Mouse (Mus musculus) layer of hippocampus, postnatal 10 days (tissue): ENCODE results near the gene Trnp1. TPM values are rescaled to one million over a fixed set of nuclear protein-coding genes. Genes with fewer than 3 reads are reported as not detected.

Source experiments
- DNase-seq, 2 experiments: peaks; one replicate each; pipeline ENCODE4 v3.0.0; 2021; ENCODE audit warnings: low spot score in 2 of 2
- total RNA-seq, 2 experiments: library from RNA; stranded (reverse); gene quantifications; 2 replicates each; pipeline ENCODE4 v1.2.3; 2021

The Trnp1 gene
- total RNA-seq, 2 experiments from 2014 or later, result 129 to 130 TPM

DNA sequence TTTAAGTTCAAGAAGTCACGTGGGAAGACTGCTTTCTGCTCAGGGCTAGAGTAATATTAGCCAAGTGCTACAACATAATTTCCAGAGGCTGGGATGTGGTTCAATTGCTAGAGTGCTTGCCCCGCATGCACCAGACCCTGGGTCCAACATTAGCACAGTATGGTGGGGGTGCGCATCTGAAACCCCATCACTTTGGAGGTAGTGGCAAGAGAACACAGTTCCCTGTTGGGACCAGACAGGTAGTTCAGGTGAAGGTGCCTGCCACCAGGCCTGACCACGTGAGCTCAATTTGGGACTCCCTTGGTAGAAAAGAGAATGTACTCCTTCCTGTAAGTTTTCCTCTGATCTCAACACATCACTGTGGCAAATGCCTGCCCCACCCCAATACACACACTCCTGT lies 3.5 kb downstream of the Trnp1 start:
- no peak for DNase-seq

DNA sequence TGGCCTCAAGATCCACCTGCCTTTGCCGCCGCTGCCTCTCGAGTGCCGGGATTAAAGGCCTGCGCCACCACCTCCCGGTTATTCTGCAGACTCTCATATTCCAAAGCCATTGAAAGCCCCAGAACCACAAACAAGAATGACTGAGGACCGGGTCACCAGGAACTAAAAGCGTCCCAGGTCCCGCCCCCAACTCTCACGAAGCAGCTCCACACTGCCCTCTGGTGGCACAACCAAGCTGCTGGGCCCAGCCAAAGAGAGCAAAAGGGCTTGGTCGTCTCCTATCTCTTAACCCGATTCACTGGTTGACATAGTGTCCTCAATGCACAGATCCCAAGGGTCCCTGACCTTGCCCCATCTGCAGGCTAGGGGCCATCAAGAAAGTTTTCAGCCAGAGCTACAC lies 3.9 kb downstream of the Trnp1 start:
- DNase-seq, result peak; percentile 92 to 93

DNA sequence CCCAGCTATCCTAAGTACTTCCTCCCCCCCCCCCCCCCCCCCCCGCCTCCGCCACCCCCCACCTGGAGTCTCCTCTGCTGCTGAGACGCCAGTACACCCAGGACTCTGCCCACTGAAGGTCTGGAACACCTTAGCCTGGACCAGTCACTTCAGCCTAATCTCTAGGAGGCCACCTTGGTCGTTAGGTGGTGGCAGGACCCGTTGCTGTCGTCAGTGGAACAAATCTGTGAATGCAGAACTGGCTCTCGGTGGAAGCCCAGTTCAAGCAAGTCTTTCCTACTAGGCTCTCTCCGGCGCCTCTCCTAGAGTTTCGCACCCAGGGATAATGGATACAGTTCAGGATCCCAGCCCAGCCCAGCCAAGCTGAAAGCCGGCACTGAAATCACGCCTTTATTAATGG lies 4.5 kb downstream of the Trnp1 start:
- DNase-seq, result no peak

DNA sequence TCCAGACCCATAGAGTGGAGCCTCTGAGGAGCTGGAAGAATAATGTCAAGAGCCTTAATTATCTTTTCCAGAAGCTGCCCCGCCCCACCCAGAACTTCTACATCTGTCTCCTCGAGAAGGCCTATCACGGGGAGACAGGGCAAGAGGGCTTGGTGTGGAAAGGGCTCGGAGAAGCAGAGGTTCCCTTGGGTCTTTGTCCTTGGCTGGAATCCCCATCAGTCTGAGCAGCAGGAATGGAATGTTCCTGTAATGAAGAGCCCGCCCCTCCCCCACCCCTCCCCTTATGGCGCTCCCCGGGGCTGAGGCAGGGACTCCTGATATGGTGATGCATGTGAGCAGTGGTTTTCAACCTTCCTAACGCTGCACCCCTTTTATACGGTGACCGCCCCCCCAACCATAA lies 6.5 kb downstream of the Trnp1 start:
- no peak for DNase-seq

DNA sequence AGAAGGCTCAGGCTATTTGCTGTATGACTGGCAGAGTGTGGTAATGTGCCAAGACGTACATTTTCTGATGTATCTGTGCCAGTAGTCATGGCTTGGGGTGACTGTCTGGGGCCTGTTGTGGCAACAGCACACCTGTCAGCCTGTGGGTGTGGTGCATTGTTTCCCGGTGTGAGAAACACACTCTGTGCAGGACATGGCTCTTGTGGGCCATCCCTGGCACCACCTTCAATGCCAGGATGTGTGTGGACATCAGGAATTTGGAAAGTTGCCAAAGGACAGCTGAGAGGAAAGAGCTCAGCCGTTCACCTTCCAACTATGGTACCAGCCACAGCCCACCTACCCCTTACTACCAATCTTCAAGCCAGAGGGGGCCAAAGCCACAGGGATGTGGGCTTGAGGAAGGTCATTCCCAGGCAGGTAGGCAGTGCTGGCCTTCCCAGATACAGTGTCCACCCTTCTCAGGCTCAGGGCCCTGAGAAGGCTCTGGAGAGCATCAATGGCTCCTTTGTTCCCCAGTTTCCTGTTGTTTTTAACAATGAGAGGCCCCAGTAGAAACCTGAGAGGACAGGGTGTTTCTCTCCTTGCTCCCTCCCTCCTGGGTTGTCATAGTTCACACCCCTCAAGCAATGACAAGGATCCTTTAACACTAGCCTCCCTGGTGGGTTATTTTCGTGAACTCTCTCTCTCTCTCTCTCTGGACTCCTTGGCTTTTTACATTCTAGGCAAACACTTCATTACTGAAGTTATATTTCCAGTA lies 8.7 kb downstream of the Trnp1 start:
- DNase-seq, result no peak

DNA sequence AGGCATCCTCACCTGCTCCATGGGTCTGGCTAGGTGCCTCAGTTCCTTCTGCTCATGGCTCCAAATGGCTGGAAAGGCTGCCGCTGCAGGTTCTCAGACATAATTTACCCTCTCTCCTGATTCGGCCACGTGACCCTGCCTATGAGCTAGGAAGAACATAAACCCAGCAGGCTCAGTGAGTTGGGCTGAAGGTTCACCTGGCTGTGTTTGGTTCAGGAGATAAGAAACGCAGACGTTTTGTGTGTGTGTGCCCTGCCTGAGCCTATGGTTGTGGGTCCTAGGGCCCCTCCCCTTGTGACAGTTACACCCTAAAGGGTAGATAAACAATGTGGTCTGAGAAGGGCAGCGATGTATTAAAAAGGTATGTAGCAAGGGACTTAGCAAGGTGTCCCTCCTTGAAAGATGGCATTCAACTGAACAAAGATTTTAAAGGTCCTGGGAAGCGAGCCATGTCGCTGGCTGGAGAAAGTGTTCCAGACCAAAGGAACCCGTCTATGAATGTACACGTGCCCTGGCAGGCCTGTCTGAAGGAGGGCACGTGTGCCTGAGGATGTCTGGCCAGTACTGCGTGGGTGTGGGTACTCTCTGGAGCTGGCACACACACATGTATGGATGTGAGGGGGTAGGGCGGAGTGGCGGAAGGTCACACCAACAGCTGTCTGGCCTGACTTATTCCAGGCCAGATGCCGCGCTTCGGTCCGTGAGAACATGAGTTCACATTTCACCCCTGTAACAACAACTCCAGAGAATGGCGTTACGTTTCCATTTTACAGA lies 9.5 kb downstream of the Trnp1 start:
- no peak for DNase-seq

DNA sequence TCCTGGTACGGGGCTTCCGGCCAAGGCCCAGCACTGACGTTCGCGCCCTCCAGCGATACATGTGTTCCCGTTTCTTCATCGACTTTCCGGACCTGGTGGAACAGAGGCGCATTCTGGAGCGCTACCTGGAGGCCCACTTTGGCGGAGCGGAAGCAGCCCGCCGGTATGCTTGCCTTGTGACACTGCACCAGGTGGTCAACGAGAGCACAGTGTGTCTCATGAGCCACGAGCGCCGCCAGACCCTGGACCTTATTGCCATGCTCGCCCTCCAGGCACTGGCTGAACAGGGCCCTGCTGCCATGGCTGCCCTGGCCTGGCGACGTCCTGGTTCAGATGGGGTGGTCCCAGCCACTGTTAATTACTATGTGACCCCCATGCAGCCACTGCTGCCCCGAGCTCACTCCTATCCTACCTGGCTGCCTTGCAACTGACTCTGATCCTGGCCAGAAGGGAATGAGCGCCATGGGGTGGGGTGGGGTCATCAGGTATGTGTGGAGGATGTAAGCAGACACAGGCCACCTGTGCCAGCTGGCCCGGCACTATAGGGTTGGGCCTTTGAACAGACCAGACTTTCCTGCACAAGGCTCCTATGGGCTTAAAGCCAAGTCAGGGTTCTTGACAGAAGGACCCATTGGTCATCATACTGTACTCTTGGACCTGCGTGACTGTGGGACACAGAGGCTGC lies 11.5 kb downstream of the Trnp1 start:
- DNase-seq, result no peak

DNA sequence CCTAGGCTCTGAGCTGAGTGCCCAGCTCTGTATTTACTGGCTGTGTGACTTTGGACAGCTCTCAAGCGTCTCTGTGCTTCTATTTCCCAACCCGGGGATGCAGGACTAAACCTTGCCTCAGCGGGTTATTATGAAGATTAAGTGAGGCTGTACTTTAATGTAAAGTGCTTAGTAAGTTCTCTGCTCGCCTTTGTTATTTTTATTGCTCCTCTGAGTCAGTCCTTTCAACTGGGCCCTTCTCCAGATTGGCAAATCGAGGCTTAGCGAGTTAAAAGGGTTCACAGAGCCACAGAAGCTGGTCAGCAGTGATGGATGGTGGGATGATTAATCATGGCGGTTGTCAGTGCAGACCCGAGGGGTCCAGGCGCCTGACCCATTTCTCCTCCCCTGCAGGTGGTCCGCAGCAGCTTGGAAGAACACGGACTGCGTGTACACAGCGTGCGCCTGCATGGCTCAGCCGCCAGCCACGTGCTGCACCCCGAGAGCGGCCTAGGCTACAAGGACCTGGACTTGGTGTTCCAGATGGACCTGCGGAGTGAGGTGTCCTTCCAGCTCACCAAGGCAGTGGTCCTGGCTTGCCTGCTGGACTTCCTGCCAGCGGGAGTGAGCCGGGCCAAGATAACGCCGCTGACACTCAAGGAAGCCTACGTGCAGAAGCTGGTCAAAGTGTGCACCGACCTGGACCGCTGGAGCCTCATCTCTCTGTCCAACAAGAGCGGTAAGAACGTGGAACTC lies 12.5 kb downstream of the Trnp1 start:
- DNase-seq, result no peak

DNA sequence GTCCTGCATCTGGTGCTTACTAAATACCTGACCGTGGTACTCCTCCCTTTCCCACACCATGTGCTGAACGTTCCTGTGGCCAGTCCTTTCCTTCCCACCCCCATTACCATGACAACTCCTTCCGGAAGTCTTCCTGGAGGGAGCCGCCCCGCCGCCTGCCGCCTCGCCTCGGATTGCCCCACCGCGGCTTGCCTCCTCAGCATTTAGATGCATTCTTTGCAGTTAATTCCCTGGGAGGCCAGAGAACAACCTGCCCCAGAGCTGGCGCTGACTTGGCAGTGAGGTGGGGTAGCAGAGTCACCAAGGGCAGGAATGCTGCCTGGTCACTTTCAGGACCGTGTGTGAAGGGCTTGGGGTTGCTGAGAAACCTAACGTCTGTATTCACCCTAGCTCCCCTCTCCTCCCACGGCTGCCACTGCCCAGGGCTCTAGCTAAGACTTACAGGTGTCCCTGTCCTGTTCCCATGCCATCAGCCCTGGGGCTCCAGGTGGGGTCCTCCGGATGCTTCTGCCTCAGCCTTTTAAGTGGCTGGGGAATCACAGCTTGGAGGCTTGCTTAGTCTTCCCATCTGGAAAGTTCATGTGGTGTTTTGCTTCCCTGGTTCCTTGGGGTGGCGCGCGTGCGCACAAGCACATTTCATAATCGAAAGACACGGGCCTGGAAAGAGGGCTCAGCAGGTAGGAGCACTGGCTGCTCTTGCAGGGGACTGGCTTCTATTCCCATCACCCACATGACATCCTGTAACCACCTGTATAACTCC lies 13.9 kb downstream of the Trnp1 start:
- DNase-seq, result peak in 1 of 2 experiments; percentile 29

DNA sequence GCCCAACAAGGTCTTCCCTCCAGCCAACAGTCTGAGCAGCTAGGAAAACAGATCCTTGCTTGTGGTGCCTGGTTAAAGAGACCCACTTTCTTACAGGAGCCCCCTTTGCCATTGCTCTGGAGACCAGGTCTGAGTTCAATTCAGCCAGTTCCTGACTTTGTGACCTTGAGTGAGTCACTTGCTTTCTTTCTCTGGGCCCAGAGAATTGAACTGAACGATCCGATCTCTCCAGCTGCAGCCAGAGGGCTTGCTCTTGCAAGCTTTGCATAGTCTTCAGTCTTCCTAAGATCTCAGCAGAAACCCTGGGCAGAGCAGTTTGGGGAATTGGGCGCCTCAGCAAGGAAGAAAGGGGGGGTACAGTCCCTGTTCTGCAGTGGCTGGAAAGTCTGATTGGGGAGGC lies 15.9 kb downstream of the Trnp1 start:
- DNase-seq, result no peak

DNA sequence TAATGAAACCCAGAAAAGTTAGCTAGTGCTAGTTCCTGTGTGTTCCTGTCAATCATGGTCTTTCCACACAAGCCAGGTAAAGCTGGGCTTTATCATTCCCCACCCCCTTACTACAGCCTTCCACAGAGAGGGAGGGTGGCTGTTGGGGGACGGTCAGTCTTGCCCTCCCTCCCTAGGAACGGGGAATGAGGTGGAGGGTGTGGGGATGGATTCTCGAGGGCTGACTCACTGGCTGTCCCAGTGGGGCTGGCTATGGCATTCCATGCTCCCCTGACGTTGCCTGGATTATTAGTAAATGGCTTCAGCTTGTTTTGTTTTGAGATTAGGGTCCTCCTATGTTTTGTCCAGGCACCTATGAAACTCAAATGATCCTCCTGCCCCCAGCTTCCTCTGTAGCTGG lies 16.9 kb downstream of the Trnp1 start:
- DNase-seq, result no peak

DNA sequence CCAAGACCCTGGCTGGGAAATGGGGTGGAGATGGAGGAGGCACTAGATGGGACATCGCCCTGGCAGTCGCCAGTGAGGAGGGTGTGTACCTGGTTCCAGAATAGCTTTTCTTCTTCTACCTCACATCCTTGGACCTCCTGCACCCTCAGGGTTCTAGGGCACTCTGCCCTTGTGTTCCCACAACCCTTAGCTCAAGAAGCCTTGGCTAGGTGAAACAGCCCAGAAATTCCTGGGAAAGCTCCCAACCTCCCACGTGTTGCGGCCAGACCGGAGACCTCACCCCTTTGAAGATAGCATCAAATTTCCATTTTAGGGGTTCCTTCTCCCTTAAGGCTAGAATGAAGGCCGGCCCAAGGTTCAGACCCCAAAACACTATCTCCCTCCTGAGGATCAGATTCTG lies 17.6 kb downstream of the Trnp1 start:
- no peak for DNase-seq

DNA sequence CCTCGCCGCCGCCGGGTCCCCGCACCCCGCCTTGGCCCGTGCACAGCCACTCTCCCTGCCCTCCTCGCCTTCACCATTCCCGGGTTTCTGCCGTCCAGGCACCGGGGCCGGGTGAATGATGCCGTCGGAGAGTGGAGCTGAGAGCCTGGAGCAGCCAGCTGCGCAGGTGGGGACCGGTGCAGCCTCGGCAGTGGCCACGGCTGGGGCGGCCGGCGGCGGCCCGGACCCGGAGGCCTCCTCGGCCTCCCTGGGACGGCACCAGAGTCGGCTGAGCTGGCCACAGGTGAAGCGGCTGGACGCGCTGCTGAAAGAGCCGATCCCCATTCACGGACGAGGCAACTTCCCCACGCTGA lies 18.2 kb downstream of the Trnp1 start:
- DNase-seq, result no peak

DNA sequence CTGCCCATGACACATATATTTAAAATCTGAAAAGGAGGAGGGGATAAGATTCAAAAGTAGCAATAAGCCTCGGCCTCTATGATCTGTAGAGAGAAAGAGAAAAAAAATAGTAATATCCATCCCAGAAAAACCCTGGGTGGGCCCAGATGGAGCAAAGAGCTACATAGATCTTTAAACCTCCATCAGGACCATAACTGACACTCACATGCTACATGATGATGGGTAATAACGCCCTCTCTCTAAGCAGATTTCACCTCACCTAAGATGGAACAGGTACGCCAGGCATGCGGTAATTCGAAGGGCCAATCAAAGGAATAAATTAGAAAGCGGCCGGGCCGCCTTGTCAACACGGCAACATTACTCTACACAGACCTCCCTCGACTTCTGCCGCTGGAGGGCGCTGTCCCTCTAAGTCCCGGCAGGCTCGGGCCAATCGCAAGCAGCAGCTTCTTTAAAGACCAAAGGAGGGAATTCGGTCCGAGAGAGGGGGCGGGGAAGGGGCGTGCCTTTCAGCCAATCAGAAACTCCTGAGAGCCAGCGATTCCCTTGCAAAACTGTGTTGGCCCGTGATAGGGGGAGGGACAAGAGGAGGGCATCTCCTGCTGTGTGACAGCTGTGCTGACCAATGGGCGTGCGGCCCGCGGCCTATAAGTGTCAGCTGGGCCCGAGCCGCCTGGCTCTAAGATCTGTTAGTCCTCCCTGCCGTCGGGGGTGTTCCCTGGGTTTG lies 18.7 kb downstream of the Trnp1 start, which contains the start of gene Tent5b:
TSS of gene Tent5b (plus strand) at position 675 of the 727 bp plus-strand sequence.
- peak; percentile 96 for DNase-seq

DNA sequence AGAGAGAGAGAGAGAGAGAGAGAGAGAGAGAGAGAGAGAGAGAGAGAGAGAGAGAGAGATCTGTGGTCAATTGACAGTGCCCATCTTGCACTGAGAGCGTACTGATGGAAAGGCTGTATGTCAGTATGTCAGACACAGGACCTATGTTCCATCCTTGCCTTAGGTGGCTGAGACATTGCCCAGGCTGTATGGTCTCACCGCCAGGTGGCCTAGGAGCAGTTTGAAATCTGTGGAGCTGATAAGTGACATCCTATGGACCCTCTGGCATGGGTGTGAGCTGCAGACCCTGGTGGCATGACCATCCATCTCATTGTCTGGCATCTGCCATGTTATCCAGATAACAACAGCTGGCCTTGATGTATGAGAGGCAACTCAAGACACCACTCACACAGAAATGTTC lies 24.5 kb downstream of the Trnp1 start:
- DNase-seq, result no peak

DNA sequence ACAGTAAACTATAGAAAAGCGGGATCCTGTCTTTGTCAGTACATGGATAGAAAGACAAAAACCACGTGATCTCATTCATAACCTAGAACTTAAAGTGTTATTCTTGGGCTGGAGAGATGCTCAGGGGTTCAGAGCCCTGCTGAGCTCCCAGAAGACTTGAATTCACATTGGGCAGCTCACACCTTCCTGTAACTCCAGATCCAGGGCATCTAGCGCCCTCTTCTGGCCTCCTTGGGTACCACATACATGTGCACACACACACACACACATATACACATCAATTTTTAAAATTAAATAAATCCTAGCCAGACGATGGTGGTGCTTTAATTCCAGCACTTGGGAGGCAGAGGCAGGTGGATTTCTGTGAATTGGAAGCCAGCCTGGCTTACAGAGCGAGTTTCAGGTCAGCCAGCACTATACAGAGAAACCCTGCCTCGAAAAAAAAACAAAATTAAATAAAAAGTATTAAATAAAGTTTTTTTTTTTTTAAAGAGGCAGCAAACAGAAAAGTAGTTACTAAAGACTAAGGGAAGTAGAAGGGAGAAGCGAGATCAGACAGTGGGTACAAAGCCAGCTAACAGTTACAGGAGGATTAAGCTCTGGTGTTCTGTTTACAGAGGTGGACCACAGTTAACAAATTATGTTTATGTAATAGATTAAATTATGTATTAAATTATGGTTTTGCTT lies 27.1 kb downstream of the Trnp1 start:
- no peak for DNase-seq

DNA sequence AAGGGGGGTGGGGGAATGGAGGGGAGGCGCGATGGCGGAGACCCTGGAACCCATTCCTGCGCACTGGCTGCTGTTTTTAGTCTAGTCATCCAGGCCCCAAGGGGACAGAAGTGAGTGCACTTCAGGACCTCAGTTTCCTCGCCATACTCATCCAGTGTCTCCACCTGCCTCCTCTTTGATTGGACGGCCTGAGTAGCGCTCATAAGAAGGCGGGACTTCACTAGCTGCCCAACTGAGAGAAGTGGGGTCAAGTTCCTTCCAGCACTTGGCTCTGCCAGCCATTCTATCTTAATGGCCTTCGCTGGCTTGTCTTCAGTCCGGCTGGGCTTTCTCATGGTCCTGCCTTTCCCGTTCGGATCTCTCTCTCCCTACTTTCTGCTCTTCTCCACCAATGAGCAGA lies 29.2 kb downstream of the Trnp1 start:
- DNase-seq, result no peak

DNA sequence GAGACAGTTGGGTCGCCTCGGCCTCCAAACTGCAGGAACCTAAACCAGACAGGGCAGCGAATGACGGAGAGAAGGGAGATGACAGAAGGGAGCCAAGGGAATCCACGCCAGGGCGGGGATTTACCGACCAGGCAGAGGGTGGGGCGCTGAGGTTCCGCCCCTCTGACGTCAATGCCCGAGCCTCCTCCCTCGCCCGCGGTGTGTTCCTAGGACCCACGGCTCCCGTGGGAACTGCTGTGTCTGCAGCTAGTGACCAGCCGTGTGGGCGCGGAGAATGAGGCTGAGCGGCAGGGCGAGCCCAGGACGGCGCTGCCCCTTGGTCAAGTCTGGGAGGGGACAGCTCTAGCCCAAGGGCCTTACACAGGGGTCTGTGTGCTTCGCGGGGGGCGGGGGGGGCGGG lies 30.3 kb downstream of the Trnp1 start:
- peak; percentile 64 to 72 for DNase-seq

DNA sequence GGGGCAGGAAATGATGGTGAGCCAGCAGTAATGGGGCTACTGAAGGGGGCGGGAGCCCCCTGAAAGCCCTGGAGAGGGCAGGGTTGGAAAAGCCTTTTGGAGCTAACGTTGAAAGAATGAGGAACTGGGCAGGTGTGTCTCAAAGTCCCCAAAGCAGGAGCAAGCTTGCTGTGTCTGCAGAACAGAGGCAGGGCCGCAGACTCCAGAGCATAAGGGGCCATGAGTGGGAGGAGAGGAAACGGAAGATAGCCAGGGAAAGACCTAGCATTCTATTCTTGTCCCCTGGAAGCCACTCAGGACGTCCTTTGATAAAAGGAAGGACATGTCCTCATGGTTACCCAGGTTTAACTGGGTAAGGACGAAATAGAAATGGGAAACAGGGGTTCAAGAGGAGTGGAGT lies 35.2 kb downstream of the Trnp1 start:
- DNase-seq, result no peak

DNA sequence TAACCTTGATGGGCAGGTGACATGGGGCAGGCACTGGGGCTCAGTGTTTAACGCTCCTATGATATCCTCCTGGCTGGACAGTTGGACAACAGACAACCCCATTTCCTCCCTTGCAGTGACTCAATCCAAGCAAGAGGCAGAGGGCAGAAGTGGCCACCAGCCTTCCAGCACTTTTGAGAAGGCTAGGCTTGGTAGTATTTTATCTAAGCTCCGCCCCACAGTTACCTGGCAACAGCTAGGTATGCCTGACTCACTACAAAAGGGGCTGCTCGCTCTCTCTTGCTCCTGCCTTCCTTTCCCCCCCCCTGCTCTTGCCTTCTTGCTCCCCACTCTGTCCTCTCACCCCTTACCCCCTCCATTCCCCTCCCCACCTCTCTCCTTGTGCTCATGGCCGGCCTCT lies 37.0 kb downstream of the Trnp1 start:
- no peak for DNase-seq
